ENCODE assay signal across 9 mouse cellular contexts in genomic region chr9:119092473-119093418, GRCm38 (mm10). TPM values are rescaled to one million over a fixed set of nuclear protein-coding genes. Genes with fewer than 3 reads are reported as not detected.
DNase-seq lines count a peak whose midpoint lies in the region; ATAC-seq and TF ChIP-seq lines count a peak whose summit lies in the region.
"Had no signal": no experiment of that assay in that cellular context is flagged by ENCODE, and none has a peak within 500 bp of the region (broad histone marks: within the 10 kb centered on the region; RNA-seq: fewer than 3 reads in every experiment).

No protein-coding gene starts in this region.

- peaks cover 4% of the 10 kb centered on the region; the same call in 1 of the 2 replicates for H3K27me3 ChIP-seq in intestine, postnatal 0 days (replicated peaks; ENCODE audit: control insufficient read depth, insufficient read depth, low read length)

- peak; percentile 58 to 67 for DNase-seq in right cerebral cortex, adult 2 months (ENCODE audit: low spot score in 2 of 2)
- no peak for DNase-seq in right cerebral cortex, postnatal 4 days
- peak; percentile 37 for DNase-seq in cerebellum, adult 9-11 months
- peak; percentile 65 for DNase-seq in gastrocnemius, postnatal 25 days
- peak; percentile 23 for DNase-seq in lung, postnatal 25 days (ENCODE audit: low spot score)
- DNase-seq in Muller cell, postnatal 12 days (ENCODE audit: inconsistent ontology term): no peak

- H3K9ac ChIP-seq in intestine, postnatal 0 days (ENCODE audit: low read depth, low read length): peak overlapping the region; percentile 51

- TF ChIP-seq CTCF in intestine, postnatal 0 days (IDR thresholded peaks at IDR 0.05; ENCODE audit: low read depth): no peak

- H3K4me3 ChIP-seq in intestine, postnatal 0 days (ENCODE audit: low read depth, low read length): peak overlapping the region; percentile 54

- H3K4me2 ChIP-seq in intestine, postnatal 0 days (replicated peaks; ENCODE audit: low read depth): peak overlapping the region; percentile 86

- H3K27ac ChIP-seq in intestine, postnatal 0 days (ENCODE audit: low read depth, low read length): no peak overlapping the region

- H3K9me3 ChIP-seq in intestine, postnatal 0 days (ENCODE audit: control insufficient read depth): no peaks in the 10 kb centered on the region

- 5% methylated on average over 45 of the region's 45 CpGs for WGBS in intestine, postnatal 0 days

- H3K36me3 ChIP-seq in intestine, postnatal 0 days (ENCODE audit: control insufficient read depth, insufficient read depth): no peaks in the 10 kb centered on the region

- ATAC-seq in intestine, postnatal 0 days: no peak
- no peak for ATAC-seq in megakaryocyte-erythroid progenitor cell, adult 5-6 weeks (replicated peaks; ENCODE audit: low FRiP score, low TSS enrichment, poor library complexity, severe bottlenecking)

- H3K4me1 ChIP-seq in intestine, postnatal 0 days (replicated peaks; ENCODE audit: control insufficient read depth, insufficient read depth, low read length): no peaks in the 10 kb centered on the region

RNA-seq across cellular contexts. Expression of gene Plcd1, which starts 0.6 kb away (rescaled TPM):
- total RNA-seq in gastrocnemius, postnatal 25 days (2021): 1 to 10 TPM; 8.5 to 8.6 TPM
- polyA plus RNA-seq in intestine, postnatal 0 days (2015; fragmentation: Nextera tagmentation; extraction: Ambion mirVana): 6.3 and 6.5 TPM in 2 replicates
- total RNA-seq in megakaryocyte-erythroid progenitor cell, adult 5-6 weeks (2014; fragmentation: Nextera tagmentation): not detected in 2 replicates
- not detected in 2 replicates for total RNA-seq in megakaryocyte-erythroid progenitor cell, adult 5-6 weeks (2017)
- total RNA-seq: common myeloid progenitor, adult 5-6 weeks had no signal

RNA-seq across cellular contexts. Expression of gene Dlec1, which starts 9.5 kb away (rescaled TPM):
- under 1 TPM in 1 of 2 experiments, not detected in 1; 0.05 TPM for total RNA-seq in gastrocnemius, postnatal 25 days (2021)
- 0.05 and 0.07 TPM in 2 replicates for polyA plus RNA-seq in intestine, postnatal 0 days (2015; fragmentation: Nextera tagmentation; extraction: Ambion mirVana)
- total RNA-seq in megakaryocyte-erythroid progenitor cell, adult 5-6 weeks (2014; fragmentation: Nextera tagmentation): not detected in 2 replicates
- total RNA-seq in megakaryocyte-erythroid progenitor cell, adult 5-6 weeks (2017): 0.65 TPM in 1 of 2 replicates, not detected in the other
- total RNA-seq: common myeloid progenitor, adult 5-6 weeks had no signal

RNA-seq across cellular contexts. Expression of gene Vill, which starts 40.2 kb away (rescaled TPM):
- total RNA-seq in gastrocnemius, postnatal 25 days (2021): under 1 TPM; 0.23 to 0.27 TPM
- polyA plus RNA-seq in intestine, postnatal 0 days (2015; fragmentation: Nextera tagmentation; extraction: Ambion mirVana): 3.6 and 5.1 TPM in 2 replicates
- total RNA-seq in megakaryocyte-erythroid progenitor cell, adult 5-6 weeks (2014; fragmentation: Nextera tagmentation): 7.2 TPM in 1 of 2 replicates, not detected in the other
- total RNA-seq in megakaryocyte-erythroid progenitor cell, adult 5-6 weeks (2017): 8.7 and 11.9 TPM in 2 replicates

Comparison
In these comparisons a context has a peak if more than half of its experiments do, and no peak if none do; other contexts are left out.
1. DNase-seq: peak in right cerebral cortex, adult 2 months (2 of 2), cerebellum, adult 9-11 months (single experiment), gastrocnemius, postnatal 25 days (single experiment) and lung, postnatal 25 days (single experiment); none in right cerebral cortex, postnatal 4 days (single experiment) and Muller cell, postnatal 12 days (single experiment).
2. RNA of gene Plcd1, which starts 0.6 kb away (total RNA-seq): 8.5 to 8.6 TPM in gastrocnemius, postnatal 25 days; not detected in megakaryocyte-erythroid progenitor cell, adult 5-6 weeks; every median in the first group is over 4 times any median in the second.